In genomic region chr4:95202478-95202877, GRCm38 (mm10) we compare ENCODE assay signal across 26 mouse cellular contexts.
DNase-seq lines count a peak whose midpoint lies in the region; ATAC-seq and TF ChIP-seq lines count a peak whose summit lies in the region.
"Had no signal": no experiment of that assay in that cellular context is flagged by ENCODE, and none has a peak within 500 bp of the region (broad histone marks: within the 10 kb centered on the region; RNA-seq: fewer than 3 reads in every experiment).

No protein-coding gene starts in this region.

- DNase-seq in heart, adult 11 months, result peak; percentile 40
- no peak for DNase-seq in heart, postnatal 4 days
- no peak for DNase-seq in heart, adult 18-20 months
- no peak for DNase-seq in liver, embryonic 11.5 days (ENCODE audit: low spot score)
- no peak for DNase-seq in liver, postnatal 0 days
- DNase-seq in liver, embryonic 13.5 days, result no peak
- no peak for DNase-seq in cerebellum, adult 11 months
- DNase-seq: adrenal gland, adult 2 months; adrenal gland, postnatal 10 days; adrenal gland, postnatal 25 days; B cell, adult 2 months; cerebellum, adult 11-12 months; cerebellum, adult 2 months; cerebellum, adult 9-10 months; cerebellum, postnatal 10 days; cerebellum, postnatal 25 days had no signal

- no peaks in the 10 kb centered on the region for H3K9me3 ChIP-seq in heart, embryonic 11.5 days (replicated peaks; ENCODE audit: control insufficient read depth, low read length)
- no peaks in the 10 kb centered on the region for H3K9me3 ChIP-seq in liver, embryonic 11.5 days (ENCODE audit: control insufficient read depth, low read length)
- H3K9me3 ChIP-seq in liver, postnatal 0 days (ENCODE audit: low read length), result no peaks in the 10 kb centered on the region
- no peaks in the 10 kb centered on the region for H3K9me3 ChIP-seq in liver, embryonic 13.5 days (replicated peaks)
- H3K9me3 ChIP-seq: embryonic facial prominence, embryonic 12.5 days; forebrain, embryonic 15.5 days; G1E had no signal

- TF ChIP-seq EP300 in liver, postnatal 0 days (IDR thresholded peaks at IDR 0.05; ENCODE audit: low read depth), result no peak

- peaks cover 11% of the 10 kb centered on the region for H3K4me1 ChIP-seq in heart, embryonic 11.5 days (ENCODE audit: control insufficient read depth, insufficient read depth, low read length)
- peaks cover 2% of the 10 kb centered on the region; the same call in 1 of the 2 replicates for H3K4me1 ChIP-seq in liver, embryonic 11.5 days (replicated peaks; ENCODE audit: control insufficient read depth, insufficient read depth, low read length)
- no peaks in the 10 kb centered on the region for H3K4me1 ChIP-seq in liver, postnatal 0 days (ENCODE audit: insufficient read depth)
- peaks cover 13% of the 10 kb centered on the region for H3K4me1 ChIP-seq in liver, embryonic 13.5 days (replicated peaks)
- H3K4me1 ChIP-seq: embryonic facial prominence, embryonic 12.5 days had no signal

- 84% methylated on average over 6 of the region's 6 CpGs for WGBS in heart, embryonic 11.5 days (ENCODE audit: insufficient replicate concordance)
- 76% methylated on average over 6 of the region's 6 CpGs for WGBS in liver, embryonic 11.5 days
- WGBS in liver, postnatal 0 days (ENCODE audit: insufficient replicate concordance), result 80% methylated on average over 6 of the region's 6 CpGs
- 56% methylated on average over 6 of the region's 6 CpGs for WGBS in liver, embryonic 13.5 days (ENCODE audit: insufficient replicate concordance)

- H3K4me2 ChIP-seq in heart, embryonic 11.5 days, result no peak overlapping the region
- no peak overlapping the region for H3K4me2 ChIP-seq in liver, embryonic 11.5 days
- no peak overlapping the region for H3K4me2 ChIP-seq in liver, postnatal 0 days (ENCODE audit: low read depth, low read length)
- no peak overlapping the region for H3K4me2 ChIP-seq in liver, embryonic 13.5 days
- H3K4me2 ChIP-seq: embryonic facial prominence, embryonic 12.5 days; forebrain, embryonic 13.5 days; forebrain, embryonic 15.5 days had no signal

- H3K9ac ChIP-seq in heart, embryonic 11.5 days (ENCODE audit: low read depth, low read length), result no peak overlapping the region
- no peak overlapping the region for H3K9ac ChIP-seq in liver, embryonic 11.5 days (ENCODE audit: low read depth, low read length)
- no peak overlapping the region for H3K9ac ChIP-seq in liver, postnatal 0 days (replicated peaks)
- H3K9ac ChIP-seq in liver, embryonic 13.5 days, result no peak overlapping the region
- H3K9ac ChIP-seq: embryonic facial prominence, embryonic 12.5 days; forebrain, embryonic 13.5 days; forebrain, embryonic 15.5 days had no signal

- no peaks in the 10 kb centered on the region for H3K36me3 ChIP-seq in heart, embryonic 11.5 days (ENCODE audit: control insufficient read depth, insufficient read depth, low read length)
- no peaks in the 10 kb centered on the region for H3K36me3 ChIP-seq in liver, embryonic 11.5 days (ENCODE audit: control insufficient read depth, insufficient read depth, low read length)
- no peaks in the 10 kb centered on the region for H3K36me3 ChIP-seq in liver, postnatal 0 days (replicated peaks; ENCODE audit: insufficient read depth, low read length)
- no peaks in the 10 kb centered on the region for H3K36me3 ChIP-seq in liver, embryonic 13.5 days
- H3K36me3 ChIP-seq: embryonic facial prominence, embryonic 10.5 days; embryonic facial prominence, embryonic 12.5 days; forebrain, embryonic 15.5 days; G1E had no signal

- H3K27me3 ChIP-seq in heart, embryonic 11.5 days (ENCODE audit: control insufficient read depth, insufficient read depth, low read length), result no peaks in the 10 kb centered on the region
- H3K27me3 ChIP-seq in liver, embryonic 11.5 days (replicated peaks; ENCODE audit: control insufficient read depth, insufficient read depth, low read length), result no peaks in the 10 kb centered on the region
- H3K27me3 ChIP-seq in liver, postnatal 0 days (ENCODE audit: insufficient read depth, low read length), result no peaks in the 10 kb centered on the region
- H3K27me3 ChIP-seq in liver, embryonic 13.5 days, result no peaks in the 10 kb centered on the region
- H3K27me3 ChIP-seq: CH12.LX; embryonic facial prominence, embryonic 12.5 days; forebrain, embryonic 13.5 days; forebrain, embryonic 15.5 days; Patski had no signal

- peak; percentile 58; the same call in 1 of the 2 replicates for ATAC-seq in heart, embryonic 11.5 days (replicated peaks; ENCODE audit: insufficient number of reproducible peaks, low FRiP score, low TSS enrichment)
- ATAC-seq in liver, embryonic 11.5 days (replicated peaks; ENCODE audit: low FRiP score), result peak; percentile 71
- ATAC-seq in liver, postnatal 0 days, result no peak
- ATAC-seq in liver, embryonic 13.5 days (ENCODE audit: low read depth), result peak; percentile 76
- ATAC-seq: activated CD4-positive, CD25-positive, alpha-beta regulatory T cell, adult 4 months; CD4-positive, CD25-positive, alpha-beta regulatory T cell, adult 4 months; forebrain, embryonic 13.5 days; forebrain, embryonic 15.5 days; Patski had no signal

- H3K27ac ChIP-seq in heart, embryonic 11.5 days (ENCODE audit: low read depth, low read length), result no peak overlapping the region
- no peak overlapping the region for H3K27ac ChIP-seq in liver, embryonic 11.5 days (ENCODE audit: low read depth, low read length)
- no peak overlapping the region for H3K27ac ChIP-seq in liver, postnatal 0 days (ENCODE audit: low read depth)
- H3K27ac ChIP-seq in liver, embryonic 13.5 days, result no peak overlapping the region
- H3K27ac ChIP-seq: embryonic facial prominence, embryonic 10.5 days; embryonic facial prominence, embryonic 12.5 days; forebrain, embryonic 13.5 days; forebrain, embryonic 15.5 days had no signal

- H3K4me3 ChIP-seq in heart, embryonic 11.5 days (ENCODE audit: low read depth, low read length), result no peak overlapping the region
- H3K4me3 ChIP-seq in liver, embryonic 11.5 days (ENCODE audit: low read depth, low read length), result no peak overlapping the region
- no peak overlapping the region for H3K4me3 ChIP-seq in liver, postnatal 0 days (ENCODE audit: low read depth, low read length)
- no peak overlapping the region for H3K4me3 ChIP-seq in liver, embryonic 13.5 days (replicated peaks)
- H3K4me3 ChIP-seq: embryonic facial prominence, embryonic 10.5 days; embryonic facial prominence, embryonic 12.5 days; forebrain, embryonic 13.5 days; forebrain, embryonic 15.5 days had no signal

- no peak for TF ChIP-seq CTCF in liver, postnatal 0 days (IDR thresholded peaks at IDR 0.05; ENCODE audit: low read depth)
